Mouse (Mus musculus): Measurements from ENCODE around the gene Diras1. TPM values are rescaled to one million over a fixed set of nuclear protein-coding genes. Genes with fewer than 3 reads are reported as not detected.
"Not testable (repeated sequence)": the region's sequence is repeated elsewhere in the genome, so short reads cannot be mapped to it uniquely, and the experiment has no call there.

The Diras1 gene
- total RNA-seq, 4 experiments from 2014 or later: 0.44 TPM; not detected in 3

- DNase-seq (ENCODE audit: low spot score): peak; percentile 21
Measured at GRCm38 (mm10) chr10:80998778-80999177, 26.7 kb downstream of the Diras1 start.

- no peak for DNase-seq (ENCODE audit: low spot score)
Measured at GRCm38 (mm10) chr10:80998021-80998420, 27.4 kb downstream of the Diras1 start.

GRCm38 (mm10) chr10:80997332-80997731 is 28.1 kb downstream of the Diras1 start:
- no peak for DNase-seq (ENCODE audit: low spot score)

GRCm38 (mm10) chr10:80996501-80996900 is 29.0 kb downstream of the Diras1 start:
- DNase-seq (ENCODE audit: low spot score): no peak

- peak; percentile 80 for DNase-seq (ENCODE audit: low spot score)
Measured at GRCm38 (mm10) chr10:80995091-80995632, 30.3 kb downstream of the Diras1 start.

- peak; percentile 48 for DNase-seq (ENCODE audit: low spot score)
Measured at GRCm38 (mm10) chr10:80994621-80995020, 30.8 kb downstream of the Diras1 start.

- DNase-seq (ENCODE audit: low spot score): no peak
Measured at GRCm38 (mm10) chr10:80993276-80993675, 32.2 kb downstream of the Diras1 start.

- DNase-seq (ENCODE audit: low spot score): no peak
Measured at GRCm38 (mm10) chr10:80991945-80992344, 33.5 kb downstream of the Diras1 start.

GRCm38 (mm10) chr10:80991007-80991406 is 34.5 kb downstream of the Diras1 start:
- no peak for DNase-seq (ENCODE audit: low spot score)

- DNase-seq (ENCODE audit: low spot score): no peak
Measured at GRCm38 (mm10) chr10:80990406-80990805, 35.1 kb downstream of the Diras1 start.

GRCm38 (mm10) chr10:80989854-80990253 is 35.6 kb downstream of the Diras1 start:
- DNase-seq (ENCODE audit: low spot score): not testable (repeated sequence)

- no peak for DNase-seq (ENCODE audit: low spot score)
Measured at GRCm38 (mm10) chr10:80989446-80989845, 36.0 kb downstream of the Diras1 start.

GRCm38 (mm10) chr10:80987709-80988441 is 37.6 kb downstream of the Diras1 start:
- DNase-seq (ENCODE audit: low spot score): peak; percentile 81

- DNase-seq (ENCODE audit: low spot score): peak; percentile 40
Measured at GRCm38 (mm10) chr10:80986754-80987153, 38.7 kb downstream of the Diras1 start.

GRCm38 (mm10) chr10:80985970-80986701 is 39.3 kb downstream of the Diras1 start:
- DNase-seq (ENCODE audit: low spot score): no peak

GRCm38 (mm10) chr10:80985241-80985969 is 40.1 kb downstream of the Diras1 start:
- no peak for DNase-seq (ENCODE audit: low spot score)

- no peak for DNase-seq (ENCODE audit: low spot score)
Measured at GRCm38 (mm10) chr10:80984223-80984622, 41.2 kb downstream of the Diras1 start.

- no peak for DNase-seq (ENCODE audit: low spot score)
Measured at GRCm38 (mm10) chr10:80982381-80982780, 43.1 kb downstream of the Diras1 start.

GRCm38 (mm10) chr10:80981564-80982112 is 43.8 kb downstream of the Diras1 start:
- no peak for DNase-seq (ENCODE audit: low spot score)

GRCm38 (mm10) chr10:80975478-80975877 is 50.0 kb downstream of the Diras1 start:
- DNase-seq (ENCODE audit: low spot score): no peak

- DNase-seq (ENCODE audit: low spot score): no peak
Measured at GRCm38 (mm10) chr10:80973722-80974121, 51.7 kb downstream of the Diras1 start.
